Mouse (Mus musculus): ENCODE results near the gene Arsb. TPM values are rescaled to one million over a fixed set of nuclear protein-coding genes. Genes with fewer than 3 reads are reported as not detected.
A peak's percentile ranks its signal among the peaks of the same experiment; 100 is the strongest.
"Not testable (repeated sequence)": the region's sequence is repeated elsewhere in the genome, so short reads cannot be mapped to it uniquely, and the experiment has no call there.

Arsb gene
- polyA plus RNA-seq, 1 experiment from 2014 or later: 23.3 TPM

- Histone ChIP-seq H3K36me3 (ENCODE audit: control insufficient read depth, insufficient read depth, low read length) (no peaks in the 10 kb centered on the region), H3K9me3 (ENCODE audit: control insufficient read depth, low read length) (no peaks in the 10 kb centered on the region), H3K27me3 (replicated peaks; ENCODE audit: control insufficient read depth, insufficient read depth, low read length) (no peaks in the 10 kb centered on the region), H3K27ac (replicated peaks; ENCODE audit: low read depth, low read length) (no peak overlapping the region), H3K4me2 (ENCODE audit: low read depth, low read length) (no peak overlapping the region), H3K9ac (ENCODE audit: low read depth, low read length) (no peak overlapping the region), H3K4me1 (ENCODE audit: control insufficient read depth, insufficient read depth, low read length) (no peaks in the 10 kb centered on the region), H3K4me3 (ENCODE audit: low read depth, low read length) (no peak overlapping the region)
- no peak for DNase-seq (ENCODE audit: low spot score)
- ATAC-seq (ENCODE audit: low read depth): no peak
- WGBS: 66% methylated on average over 5 of the region's 5 CpGs
Observed at GRCm38 (mm10) chr13:93975668-93976067, 204.2 kb downstream of the Arsb start.

- ATAC-seq (ENCODE audit: low read depth): no peak
Observed at GRCm38 (mm10) chr13:93976897-93977530, 205.6 kb downstream of the Arsb start.

GRCm38 (mm10) chr13:93978703-93979495, 207.5 kb downstream of the Arsb start:
- Histone ChIP-seq H3K9ac (ENCODE audit: low read depth, low read length) (no peak overlapping the region), H3K4me2 (ENCODE audit: low read depth, low read length) (no peak overlapping the region), H3K4me3 (ENCODE audit: low read depth, low read length) (no peak overlapping the region), H3K27me3 (replicated peaks; ENCODE audit: control insufficient read depth, insufficient read depth, low read length) (no peaks in the 10 kb centered on the region), H3K4me1 (ENCODE audit: control insufficient read depth, insufficient read depth, low read length) (no peaks in the 10 kb centered on the region), H3K9me3 (ENCODE audit: control insufficient read depth, low read length) (no peaks in the 10 kb centered on the region), H3K36me3 (ENCODE audit: control insufficient read depth, insufficient read depth, low read length) (no peaks in the 10 kb centered on the region), H3K27ac (replicated peaks; ENCODE audit: low read depth, low read length) (no peak overlapping the region)
- no peak for DNase-seq (ENCODE audit: low spot score)
- WGBS: 72% methylated on average over 12 of the region's 12 CpGs
- ATAC-seq (ENCODE audit: low read depth): no peak

More at GRCm38 (mm10) chr13:93976897-93977530, 205.6 kb downstream of the Arsb start:
- peak; percentile 42 for DNase-seq (ENCODE audit: low spot score)
- no peak overlapping the region for H3K4me2 ChIP-seq (ENCODE audit: low read depth, low read length)
- no peaks in the 10 kb centered on the region for H3K36me3 ChIP-seq (ENCODE audit: control insufficient read depth, insufficient read depth, low read length)
- H3K27me3 ChIP-seq (replicated peaks; ENCODE audit: control insufficient read depth, insufficient read depth, low read length): no peaks in the 10 kb centered on the region
- WGBS: 61% methylated on average over 9 of the region's 10 CpGs
- no peak overlapping the region for H3K27ac ChIP-seq (replicated peaks; ENCODE audit: low read depth, low read length)
- H3K9ac ChIP-seq (ENCODE audit: low read depth, low read length): no peak overlapping the region
- H3K4me3 ChIP-seq (ENCODE audit: low read depth, low read length): no peak overlapping the region
- no peaks in the 10 kb centered on the region for H3K9me3 ChIP-seq (ENCODE audit: control insufficient read depth, low read length)
- no peaks in the 10 kb centered on the region for H3K4me1 ChIP-seq (ENCODE audit: control insufficient read depth, insufficient read depth, low read length)

GRCm38 (mm10) chr13:93979754-93980153, 208.3 kb downstream of the Arsb start:
- Histone ChIP-seq H3K9me3 (ENCODE audit: control insufficient read depth, low read length) (no peaks in the 10 kb centered on the region), H3K4me3 (ENCODE audit: low read depth, low read length) (no peak overlapping the region), H3K27ac (replicated peaks; ENCODE audit: low read depth, low read length) (no peak overlapping the region), H3K9ac (ENCODE audit: low read depth, low read length) (no peak overlapping the region), H3K4me2 (ENCODE audit: low read depth, low read length) (no peak overlapping the region), H3K27me3 (replicated peaks; ENCODE audit: control insufficient read depth, insufficient read depth, low read length) (no peaks in the 10 kb centered on the region), H3K4me1 (ENCODE audit: control insufficient read depth, insufficient read depth, low read length) (no peaks in the 10 kb centered on the region), H3K36me3 (ENCODE audit: control insufficient read depth, insufficient read depth, low read length) (no peaks in the 10 kb centered on the region)
- no peak for DNase-seq (ENCODE audit: low spot score)
- 70% methylated on average over 1 of the region's 1 CpGs for WGBS
- no peak for ATAC-seq (ENCODE audit: low read depth)

GRCm38 (mm10) chr13:93984521-93984920, 213.1 kb downstream of the Arsb start:
- Histone ChIP-seq H3K27ac (replicated peaks; ENCODE audit: low read depth, low read length) (no peak overlapping the region), H3K36me3 (ENCODE audit: control insufficient read depth, insufficient read depth, low read length) (no peaks in the 10 kb centered on the region), H3K27me3 (replicated peaks; ENCODE audit: control insufficient read depth, insufficient read depth, low read length) (no peaks in the 10 kb centered on the region), H3K9ac (ENCODE audit: low read depth, low read length) (no peak overlapping the region), H3K9me3 (ENCODE audit: control insufficient read depth, low read length) (no peaks in the 10 kb centered on the region), H3K4me1 (ENCODE audit: control insufficient read depth, insufficient read depth, low read length) (no peaks in the 10 kb centered on the region), H3K4me3 (ENCODE audit: low read depth, low read length) (no peak overlapping the region), H3K4me2 (ENCODE audit: low read depth, low read length) (no peak overlapping the region)
- WGBS: 64% methylated on average over 2 of the region's 2 CpGs
- no peak for ATAC-seq (ENCODE audit: low read depth)
- DNase-seq (ENCODE audit: low spot score): no peak

- Histone ChIP-seq H3K36me3 (ENCODE audit: control insufficient read depth, insufficient read depth, low read length) (no peaks in the 10 kb centered on the region), H3K27ac (replicated peaks; ENCODE audit: low read depth, low read length) (no peak overlapping the region), H3K4me2 (ENCODE audit: low read depth, low read length) (no peak overlapping the region), H3K4me1 (ENCODE audit: control insufficient read depth, insufficient read depth, low read length) (no peaks in the 10 kb centered on the region), H3K27me3 (replicated peaks; ENCODE audit: control insufficient read depth, insufficient read depth, low read length) (no peaks in the 10 kb centered on the region), H3K4me3 (ENCODE audit: low read depth, low read length) (no peak overlapping the region), H3K9ac (ENCODE audit: low read depth, low read length) (no peak overlapping the region), H3K9me3 (ENCODE audit: control insufficient read depth, low read length) (no peaks in the 10 kb centered on the region)
- 69% methylated on average over 7 of the region's 7 CpGs for WGBS
- no peak for DNase-seq (ENCODE audit: low spot score)
- no peak for ATAC-seq (ENCODE audit: low read depth)
Observed at GRCm38 (mm10) chr13:93985181-93985580, 213.8 kb downstream of the Arsb start.

GRCm38 (mm10) chr13:93985750-93986149, 214.3 kb downstream of the Arsb start:
- not testable (repeated sequence) for H3K27me3 ChIP-seq (replicated peaks; ENCODE audit: control insufficient read depth, insufficient read depth, low read length); ATAC-seq (ENCODE audit: low read depth); H3K4me3 ChIP-seq (ENCODE audit: low read depth, low read length); DNase-seq (ENCODE audit: low spot score); H3K4me1 ChIP-seq (ENCODE audit: control insufficient read depth, insufficient read depth, low read length); H3K9ac ChIP-seq (ENCODE audit: low read depth, low read length); H3K27ac ChIP-seq (replicated peaks; ENCODE audit: low read depth, low read length); H3K36me3 ChIP-seq (ENCODE audit: control insufficient read depth, insufficient read depth, low read length); H3K4me2 ChIP-seq (ENCODE audit: low read depth, low read length); H3K9me3 ChIP-seq (ENCODE audit: control insufficient read depth, low read length)
- WGBS: 83% methylated on average over 8 of the region's 8 CpGs

- 77% methylated on average over 7 of the region's 7 CpGs for WGBS
- H3K4me2 ChIP-seq (ENCODE audit: low read depth, low read length): no peak overlapping the region
- ATAC-seq (ENCODE audit: low read depth) (no peak), DNase-seq (ENCODE audit: low spot score) (no peak)
- H3K4me3 ChIP-seq (ENCODE audit: low read depth, low read length): no peak overlapping the region
- H3K27me3 ChIP-seq (replicated peaks; ENCODE audit: control insufficient read depth, insufficient read depth, low read length): no peaks in the 10 kb centered on the region
- H3K9me3 ChIP-seq (ENCODE audit: control insufficient read depth, low read length): 0 out of 2 replicates have a peak, but pooled peaks cover 3% of the 10 kb centered on the region
- no peak overlapping the region for H3K27ac ChIP-seq (replicated peaks; ENCODE audit: low read depth, low read length)
- H3K36me3 ChIP-seq (ENCODE audit: control insufficient read depth, insufficient read depth, low read length): no peaks in the 10 kb centered on the region
- H3K9ac ChIP-seq (ENCODE audit: low read depth, low read length): no peak overlapping the region
- no peaks in the 10 kb centered on the region for H3K4me1 ChIP-seq (ENCODE audit: control insufficient read depth, insufficient read depth, low read length)
Observed at GRCm38 (mm10) chr13:93987611-93988010, 216.2 kb downstream of the Arsb start.

Data from embryonic facial prominence, embryonic 14.5 days (tissue).